ENCODE assay signal across 24 mouse cellular contexts in the genomic region with DNA sequence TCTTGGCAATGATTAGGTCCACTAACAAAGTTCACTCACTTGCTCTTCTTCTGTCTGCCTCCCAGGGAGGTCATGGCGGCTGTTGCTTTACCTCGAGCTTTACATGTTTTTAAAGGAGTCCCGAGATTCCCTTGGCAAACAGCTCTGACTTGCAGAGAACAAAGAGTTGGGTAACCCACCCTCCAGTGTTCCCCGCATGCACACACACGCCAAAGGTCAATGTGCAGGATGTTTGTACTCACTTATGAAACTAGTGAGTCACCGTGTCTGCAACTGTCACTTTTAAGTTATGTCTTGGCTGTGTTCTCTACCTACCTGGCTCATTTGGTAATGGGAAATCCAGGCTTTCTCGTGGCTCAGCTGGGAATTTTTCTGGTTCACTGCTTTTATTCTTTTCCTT.
DNase-seq lines count a peak whose midpoint lies in the region; ATAC-seq and TF ChIP-seq lines count a peak whose summit lies in the region.
"Had no signal": no experiment of that assay in that cellular context is flagged by ENCODE, and none has a peak within 500 bp of the region (broad histone marks: within the 10 kb centered on the region; RNA-seq: fewer than 3 reads in every experiment).

No protein-coding gene starts in this region.

- H3K4me2 ChIP-seq in kidney, postnatal 0 days (ENCODE audit: low read length): no peak overlapping the region
- H3K4me2 ChIP-seq in kidney, embryonic 15.5 days: no peak overlapping the region
- H3K4me2 ChIP-seq: embryonic facial prominence, embryonic 13.5 days; forebrain, embryonic 15.5 days; hindbrain, embryonic 13.5 days had no signal

- 39% methylated on average over 7 of the region's 7 CpGs for WGBS in kidney, postnatal 0 days
- WGBS in kidney, embryonic 15.5 days: 57% methylated on average over 7 of the region's 7 CpGs

- no peak overlapping the region for H3K27ac ChIP-seq in kidney, postnatal 0 days
- H3K27ac ChIP-seq in kidney, embryonic 15.5 days: no peak overlapping the region
- H3K27ac ChIP-seq: embryonic facial prominence, embryonic 13.5 days; forebrain, embryonic 10.5 days; forebrain, embryonic 15.5 days; heart, embryonic 10.5 days; hindbrain, embryonic 13.5 days; hindbrain, postnatal 0 days had no signal

- no peaks in the 10 kb centered on the region for H3K9me3 ChIP-seq in kidney, postnatal 0 days (replicated peaks; ENCODE audit: low read length)
- H3K9me3 ChIP-seq in kidney, embryonic 15.5 days (replicated peaks): no peaks in the 10 kb centered on the region
- H3K9me3 ChIP-seq: embryonic facial prominence, embryonic 13.5 days; forebrain, embryonic 10.5 days; forebrain, embryonic 15.5 days; heart, embryonic 10.5 days; hindbrain, embryonic 13.5 days had no signal

- ATAC-seq in kidney, postnatal 0 days (replicated peaks; ENCODE audit: low FRiP score, low read depth): no peak
- no peak for ATAC-seq in kidney, embryonic 15.5 days (replicated peaks; ENCODE audit: low FRiP score)
- ATAC-seq: activated CD4-positive, CD25-positive, alpha-beta regulatory T cell, adult 4 months; forebrain, embryonic 15.5 days; hindbrain, postnatal 0 days; Patski had no signal

- H3K27me3 ChIP-seq in kidney, postnatal 0 days (ENCODE audit: insufficient read depth, low read length): no peaks in the 10 kb centered on the region
- H3K27me3 ChIP-seq in kidney, embryonic 15.5 days: no peaks in the 10 kb centered on the region
- H3K27me3 ChIP-seq: CH12.LX; embryonic facial prominence, embryonic 13.5 days; forebrain, embryonic 15.5 days; hindbrain, embryonic 13.5 days; Patski had no signal

- peak; percentile 6 for DNase-seq in embryo, embryonic 10.5 days (ENCODE audit: low spot score)
- DNase-seq in embryo, embryonic 9.5 days (ENCODE audit: extremely low spot score): no peak
- peak; percentile 6 for DNase-seq in kidney, postnatal 0 days (ENCODE audit: low spot score)
- DNase-seq in 416B (ENCODE audit: low read depth): peak; percentile 11
- peak; percentile 19 for DNase-seq in mesoderm, embryonic 11.5 days (ENCODE audit: low read depth, low spot score)
- no peak for DNase-seq in right cerebral cortex, postnatal 25 days
- DNase-seq: adrenal gland, postnatal 14 days; cerebellum, adult 11-12 months; cerebellum, adult 9-10 months; cerebellum, postnatal 25 days; gastrocnemius, postnatal 36 days; heart, adult 18-20 months; heart, postnatal 10 days; heart, postnatal 4 days had no signal

- H3K9ac ChIP-seq in kidney, postnatal 0 days (ENCODE audit: low read depth, low read length): no peak overlapping the region
- no peak overlapping the region for H3K9ac ChIP-seq in kidney, embryonic 15.5 days
- H3K9ac ChIP-seq: embryonic facial prominence, embryonic 13.5 days; forebrain, embryonic 15.5 days; hindbrain, embryonic 13.5 days had no signal

- no peak for TF ChIP-seq CTCF in kidney, postnatal 0 days (IDR thresholded peaks at IDR 0.05; ENCODE audit: low read depth)

- H3K36me3 ChIP-seq in kidney, postnatal 0 days (ENCODE audit: insufficient read depth, low read length): no peaks in the 10 kb centered on the region
- no peaks in the 10 kb centered on the region for H3K36me3 ChIP-seq in kidney, embryonic 15.5 days
- H3K36me3 ChIP-seq: embryonic facial prominence, embryonic 13.5 days; forebrain, embryonic 10.5 days; forebrain, embryonic 15.5 days; heart, embryonic 10.5 days; hindbrain, embryonic 13.5 days had no signal

- no peak overlapping the region for H3K4me3 ChIP-seq in kidney, postnatal 0 days (replicated peaks; ENCODE audit: low read depth, low read length)
- no peak overlapping the region for H3K4me3 ChIP-seq in kidney, embryonic 15.5 days (replicated peaks)
- H3K4me3 ChIP-seq: embryonic facial prominence, embryonic 13.5 days; forebrain, embryonic 10.5 days; forebrain, embryonic 15.5 days; heart, embryonic 10.5 days; hindbrain, embryonic 13.5 days had no signal

- no peaks in the 10 kb centered on the region for H3K4me1 ChIP-seq in kidney, postnatal 0 days (replicated peaks; ENCODE audit: insufficient read depth, low read length)
- no peaks in the 10 kb centered on the region for H3K4me1 ChIP-seq in kidney, embryonic 15.5 days
- H3K4me1 ChIP-seq: embryonic facial prominence, embryonic 13.5 days; forebrain, embryonic 10.5 days; forebrain, embryonic 15.5 days; heart, embryonic 10.5 days; hindbrain, embryonic 13.5 days had no signal

Comparison
In these comparisons a context has a peak if more than half of its experiments do, and no peak if none do; other contexts are left out.
1. DNase-seq: peak in embryo, embryonic 10.5 days (single experiment), kidney, postnatal 0 days (single experiment), 416B (single experiment) and mesoderm, embryonic 11.5 days (single experiment); none in embryo, embryonic 9.5 days (single experiment) and right cerebral cortex, postnatal 25 days (single experiment).